Mouse (Mus musculus) ES-Bruce4 (cell line): ENCODE results near the gene Nfib.

Experiments
- CTCF ChIP-seq: IDR thresholded peaks from one replicate; pipeline ENCODE4 v1.8.1; 2011; ENCODE audit warnings: low read depth, low read length
- EP300 ChIP-seq: IDR thresholded peaks from 2 replicates; pipeline ENCODE4 v1.6.1; 2011; ENCODE audit warnings: low read depth, low read length; ENCODE audit not compliant: insufficient read depth
- POLR2A ChIP-seq: IDR thresholded peaks from one replicate; pipeline ENCODE4 v1.8.1; 2011; ENCODE audit warnings: low read length; ENCODE audit not compliant: insufficient read depth

GRCm38 (mm10) chr4:82552238-82552637, 153.3 kb downstream of the Nfib start:
- TF ChIP-seq POLR2A (no peak), CTCF (no peak), EP300 (no peak)
